Mouse (Mus musculus): ENCODE measurements around the gene Ftl1.
"Not testable (repeated sequence)": the region's sequence is repeated elsewhere in the genome, so short reads cannot be mapped to it uniquely, and the experiment has no call there.

Gene Ftl1

GRCm38 (mm10) chr7:45459564-45460140, at the start of gene Ftl1:
Gene Ftl1 (minus strand): TSS chr7:45459884.
- ATAC-seq (ENCODE audit: insufficient number of reproducible peaks, low FRiP score, low TSS enrichment), result peak; percentile 94

GRCm38 (mm10) chr7:45509181-45509882, 49.6 kb upstream of the Ftl1 start:
- no peak for ATAC-seq (ENCODE audit: insufficient number of reproducible peaks, low FRiP score, low TSS enrichment)

- no peak for ATAC-seq (ENCODE audit: insufficient number of reproducible peaks, low FRiP score, low TSS enrichment)
Observed at GRCm38 (mm10) chr7:45508561-45508960, 48.9 kb upstream of the Ftl1 start.

- no peak for ATAC-seq (ENCODE audit: insufficient number of reproducible peaks, low FRiP score, low TSS enrichment)
Observed at GRCm38 (mm10) chr7:45507583-45507982, 47.9 kb upstream of the Ftl1 start.

GRCm38 (mm10) chr7:45498427-45498826, 38.7 kb upstream of the Ftl1 start:
- no peak for ATAC-seq (ENCODE audit: insufficient number of reproducible peaks, low FRiP score, low TSS enrichment)

- no peak for ATAC-seq (ENCODE audit: insufficient number of reproducible peaks, low FRiP score, low TSS enrichment)
Observed at GRCm38 (mm10) chr7:45494548-45494947, 34.9 kb upstream of the Ftl1 start.

- peak; percentile 77; the same call in 1 of the 2 replicates for ATAC-seq (ENCODE audit: insufficient number of reproducible peaks, low FRiP score, low TSS enrichment)
Observed at GRCm38 (mm10) chr7:45492951-45493350, 33.3 kb upstream of the Ftl1 start.

GRCm38 (mm10) chr7:45492225-45492844, 32.7 kb upstream of the Ftl1 start:
- ATAC-seq (ENCODE audit: insufficient number of reproducible peaks, low FRiP score, low TSS enrichment), result no peak

- ATAC-seq (ENCODE audit: insufficient number of reproducible peaks, low FRiP score, low TSS enrichment), result no peak
Observed at GRCm38 (mm10) chr7:45491264-45491663, 31.6 kb upstream of the Ftl1 start.

- ATAC-seq (ENCODE audit: insufficient number of reproducible peaks, low FRiP score, low TSS enrichment), result no peak
Observed at GRCm38 (mm10) chr7:45490822-45491221, 31.1 kb upstream of the Ftl1 start.

GRCm38 (mm10) chr7:45489578-45489977, 29.9 kb upstream of the Ftl1 start:
- ATAC-seq (ENCODE audit: insufficient number of reproducible peaks, low FRiP score, low TSS enrichment), result no peak

GRCm38 (mm10) chr7:45488293-45489204, 28.9 kb upstream of the Ftl1 start, which contains the start of gene Dhdh:
Gene Dhdh (minus strand): TSS chr7:45488805.
- ATAC-seq (ENCODE audit: insufficient number of reproducible peaks, low FRiP score, low TSS enrichment), result no peak

GRCm38 (mm10) chr7:45487861-45488292, 28.2 kb upstream of the Ftl1 start:
- no peak for ATAC-seq (ENCODE audit: insufficient number of reproducible peaks, low FRiP score, low TSS enrichment)

GRCm38 (mm10) chr7:45486761-45487415, 27.2 kb upstream of the Ftl1 start, which contains the start of gene Gm45808:
Gene Gm45808 (minus strand): TSS chr7:45486811.
- ATAC-seq (ENCODE audit: insufficient number of reproducible peaks, low FRiP score, low TSS enrichment), result no peak

- no peak for ATAC-seq (ENCODE audit: insufficient number of reproducible peaks, low FRiP score, low TSS enrichment)
Observed at GRCm38 (mm10) chr7:45486158-45486557, 26.5 kb upstream of the Ftl1 start.

GRCm38 (mm10) chr7:45484985-45485384, 25.3 kb upstream of the Ftl1 start:
- ATAC-seq (ENCODE audit: insufficient number of reproducible peaks, low FRiP score, low TSS enrichment), result not testable (repeated sequence)

- no peak for ATAC-seq (ENCODE audit: insufficient number of reproducible peaks, low FRiP score, low TSS enrichment)
Observed at GRCm38 (mm10) chr7:45482166-45482565, 22.5 kb upstream of the Ftl1 start.

GRCm38 (mm10) chr7:45481374-45481927, 21.8 kb upstream of the Ftl1 start, which contains the start of gene Tulp2:
Gene Tulp2 (plus strand): TSS chr7:45481877.
- no peak; the same call in 1 of the 2 replicates for ATAC-seq (ENCODE audit: insufficient number of reproducible peaks, low FRiP score, low TSS enrichment)

GRCm38 (mm10) chr7:45480310-45480709, 20.6 kb upstream of the Ftl1 start:
- not testable (repeated sequence) for ATAC-seq (ENCODE audit: insufficient number of reproducible peaks, low FRiP score, low TSS enrichment)

Data from cerebellum, adult (tissue).